Mouse (Mus musculus) liver, embryonic 14.5 days (tissue): ENCODE measurements at regions not wholly inside any gene's neighbourhood (a gene's known extent, or its start where the extent isn't known, plus 50 kb on each side); places are given as distances from the start of the nearest gene placed in this dataset.

Experiments used
- ATAC-seq: fragments of 200-750 bp; cut with Nextera tagmentation; 2 replicates; pipeline ENCODE4 v1.8.0; 2017; ENCODE audit warnings: moderate number of reproducible peaks, mild to moderate bottlenecking, moderate library complexity; ENCODE audit not compliant: insufficient read depth
- DNase-seq, 3 experiments: peaks; one replicate each; pipeline ENCODE4 v3.0.0-alpha.2; 2012 to 2013; ENCODE audit warnings: low read depth in 3 of 3, low spot score in 3 of 3
- H3K27ac ChIP-seq: fragments of 300-500 bp; sonication (generic); 2 replicates; pipeline ENCODE4 v1.5.1; 2014; ENCODE audit warnings: moderate library complexity, mild to moderate bottlenecking, control low read depth, inconsistent platforms
- H3K27me3 ChIP-seq: fragments of 300-500 bp; sonication (generic); 2 replicates; pipeline ENCODE4 v1.6.1; 2014; ENCODE audit warnings: mild to moderate bottlenecking, low read length, moderate library complexity; ENCODE audit not compliant: control insufficient read depth, insufficient read depth
- H3K36me3 ChIP-seq: fragments of 300-500 bp; sonication (generic); replicated peaks from 2 replicates; pipeline ENCODE4 v1.6.1; 2014; ENCODE audit warnings: low read depth; ENCODE audit not compliant: control insufficient read depth, insufficient read depth
- H3K4me1 ChIP-seq, 2 experiments: fragments of 200-500 bp in 1 of 2; fragments of 300-500 bp in 1 of 2; sonication (generic) in 1 of 2; replicated peaks; 2 replicates each; pipeline ENCODE4 v1.6.1; 2012 to 2014; ENCODE audit warnings: antibody characterized with exemption in 1 of 2, inconsistent platforms in 1 of 2, low read length in 1 of 2; ENCODE audit not compliant: control insufficient read depth in 2 of 2, insufficient read depth in 2 of 2
- H3K4me2 ChIP-seq: fragments of 300-500 bp; sonication (generic); 2 replicates; pipeline ENCODE4 v1.6.1; 2014; ENCODE audit warnings: low read depth, mild to moderate bottlenecking, control low read depth, moderate library complexity
- H3K4me3 ChIP-seq, 2 experiments: fragments of 200-500 bp in 1 of 2; fragments of 300-500 bp in 1 of 2; sonication (generic) in 1 of 2; 2 replicates each; pipeline ENCODE4 v1.5.1; 2012 to 2014; ENCODE audit warnings: low read depth in 2 of 2, low read length in 2 of 2, mild to moderate bottlenecking in 2 of 2, control low read depth in 1 of 2, inconsistent platforms in 1 of 2, moderate library complexity in 1 of 2; ENCODE audit not compliant: insufficient read depth in 1 of 2
- H3K9ac ChIP-seq: fragments of 300-500 bp; sonication (generic); replicated peaks from 2 replicates; pipeline ENCODE4 v1.6.1; 2014; ENCODE audit warnings: mild to moderate bottlenecking, control low read depth, moderate library complexity
- H3K9me3 ChIP-seq: fragments of 300-500 bp; sonication (generic); 2 replicates; pipeline ENCODE4 v1.6.1; 2016; ENCODE audit warnings: low read length, mixed read lengths; ENCODE audit not compliant: control insufficient read depth
- CTCF ChIP-seq: IDR thresholded peaks from 2 replicates; pipeline ENCODE4 v1.5.1; 2016; ENCODE audit warnings: antibody characterized with exemption, low read depth, control low read depth
- EP300 ChIP-seq: IDR thresholded peaks from 2 replicates; pipeline ENCODE4 v1.6.1; 2016; ENCODE audit warnings: antibody characterized with exemption, low read depth
- WGBS: fragments of 180-500 bp; shearing (Covaris S2); extraction: QIAGEN DNeasy Blood & Tissue Kit; methylation state at CpG from one replicate; pipeline ENCODE4 v1.1.7; 2014; ENCODE audit not compliant: insufficient replicate concordance; 5-methylcytosine and 5-hydroxymethylcytosine counted together

DNA sequence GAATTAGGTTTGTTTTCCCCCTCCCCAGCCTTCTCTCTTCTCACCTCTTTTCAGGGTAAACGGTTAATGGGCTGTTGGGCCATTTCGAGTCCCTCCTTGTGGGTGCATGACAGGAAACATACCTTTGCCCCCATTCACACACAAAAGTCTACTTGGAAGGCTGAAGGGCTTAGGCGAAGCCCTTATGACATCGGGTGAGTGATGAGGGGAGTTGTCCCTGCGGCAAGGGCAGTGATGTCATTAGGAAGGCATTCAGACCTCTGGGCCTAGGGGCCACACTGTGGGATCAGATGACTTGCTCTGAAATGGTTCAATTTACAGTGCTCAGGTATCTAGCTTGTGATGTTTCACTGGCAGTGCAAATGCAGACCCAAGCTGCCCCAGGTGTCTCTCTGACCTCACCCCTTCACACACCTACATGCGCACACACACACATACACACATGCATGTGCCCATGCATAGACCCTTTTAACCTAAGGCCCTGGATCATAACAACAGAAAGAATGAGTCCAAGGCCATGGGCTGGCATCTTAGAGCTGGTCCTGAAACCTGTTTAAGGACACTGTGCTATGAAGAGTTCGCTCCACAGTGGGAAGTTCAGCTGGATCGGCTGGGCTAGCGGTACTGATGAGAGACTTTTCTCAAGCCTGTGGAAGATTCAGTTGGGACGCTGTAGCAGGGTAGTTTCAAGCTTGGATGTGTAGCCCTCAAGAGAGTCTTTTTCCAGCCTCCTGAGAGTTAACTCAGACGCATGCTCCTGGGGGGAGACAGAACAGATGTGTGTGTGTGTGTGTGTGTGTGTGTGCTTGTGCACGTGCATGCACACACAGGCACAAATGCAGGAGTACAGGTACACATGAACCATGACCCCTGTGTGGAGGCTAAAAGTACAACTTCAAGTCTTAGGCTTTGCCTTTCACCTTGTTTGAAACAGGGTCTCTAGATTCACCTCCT is 298.8 kb downstream of the 1500009L16Rik start:
- H3K9ac ChIP-seq: no peak overlapping the region
- H3K9me3 ChIP-seq: no peaks in the 10 kb centered on the region
- H3K27ac ChIP-seq: no peak overlapping the region
- H3K4me1 ChIP-seq: no peaks in the 10 kb centered on the region
- H3K4me3 ChIP-seq: no peak overlapping the region
- 64% methylated on average over 12 of the region's 12 CpGs for WGBS
- no peaks in the 10 kb centered on the region for H3K36me3 ChIP-seq
- no peaks in the 10 kb centered on the region for H3K27me3 ChIP-seq
- no peak for TF ChIP-seq EP300
- no peak for TF ChIP-seq CTCF
- DNase-seq: no peak
- ATAC-seq: no peak
- no peak overlapping the region for H3K4me2 ChIP-seq

DNA sequence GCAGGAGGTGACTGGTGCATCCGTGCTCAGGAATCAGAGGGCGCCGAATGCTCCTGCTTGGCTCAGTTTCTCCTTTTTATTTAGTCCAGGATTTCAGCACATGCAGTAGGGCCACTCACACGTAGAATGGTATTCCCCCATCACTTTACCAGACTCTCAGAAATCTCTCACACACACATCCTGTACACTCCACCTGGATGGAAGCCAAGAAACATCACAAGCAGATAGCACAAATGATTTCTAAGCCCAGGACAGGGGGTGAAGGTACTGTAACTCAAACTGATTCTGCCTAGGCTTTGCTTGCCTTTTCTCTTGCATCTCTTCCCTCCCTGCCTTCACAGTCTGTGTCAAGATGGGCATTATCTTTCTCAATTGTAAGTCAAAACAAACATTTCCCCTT is 301.6 kb downstream of the 1500009L16Rik start:
- Histone ChIP-seq H3K4me2 (no peak overlapping the region), H3K9me3 (no peaks in the 10 kb centered on the region), H3K36me3 (no peaks in the 10 kb centered on the region), H3K27me3 (no peaks in the 10 kb centered on the region), H3K4me1 (no peaks in the 10 kb centered on the region), H3K9ac (no peak overlapping the region), H3K4me3 (no peak overlapping the region), H3K27ac (no peak overlapping the region)
- DNase-seq (no peak), ATAC-seq (no peak)
- TF ChIP-seq CTCF (no peak), EP300 (no peak)
- WGBS: 53% methylated on average over 4 of the region's 4 CpGs

DNA sequence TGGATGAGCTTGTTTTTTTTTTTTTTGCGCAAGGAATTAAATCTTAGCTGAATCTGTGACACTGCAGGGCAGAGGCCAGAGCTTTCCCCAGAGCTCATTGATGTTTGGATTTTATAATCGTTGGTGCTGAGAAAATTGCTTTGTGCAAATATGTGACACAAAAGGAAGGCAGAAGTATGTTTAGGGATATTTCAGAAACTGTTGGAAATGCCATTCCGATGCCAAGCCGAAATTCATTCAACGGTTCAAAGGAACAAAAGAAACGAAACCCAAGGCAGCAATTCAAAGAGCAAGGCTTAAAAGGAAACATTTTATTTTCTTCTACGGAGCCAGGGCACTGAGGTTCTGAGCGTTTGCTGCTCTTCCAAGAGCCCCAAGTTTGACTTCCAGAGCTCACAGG is 302.2 kb downstream of the 1500009L16Rik start:
- Histone ChIP-seq H3K9ac (no peak overlapping the region), H3K27me3 (no peaks in the 10 kb centered on the region), H3K4me3 (no peak overlapping the region), H3K4me1 (no peaks in the 10 kb centered on the region), H3K9me3 (no peaks in the 10 kb centered on the region), H3K36me3 (no peaks in the 10 kb centered on the region), H3K27ac (no peak overlapping the region), H3K4me2 (no peak overlapping the region)
- WGBS: 70% methylated on average over 8 of the region's 8 CpGs
- DNase-seq: no peak
- no peak for ATAC-seq
- TF ChIP-seq EP300 (no peak), CTCF (no peak)

DNA sequence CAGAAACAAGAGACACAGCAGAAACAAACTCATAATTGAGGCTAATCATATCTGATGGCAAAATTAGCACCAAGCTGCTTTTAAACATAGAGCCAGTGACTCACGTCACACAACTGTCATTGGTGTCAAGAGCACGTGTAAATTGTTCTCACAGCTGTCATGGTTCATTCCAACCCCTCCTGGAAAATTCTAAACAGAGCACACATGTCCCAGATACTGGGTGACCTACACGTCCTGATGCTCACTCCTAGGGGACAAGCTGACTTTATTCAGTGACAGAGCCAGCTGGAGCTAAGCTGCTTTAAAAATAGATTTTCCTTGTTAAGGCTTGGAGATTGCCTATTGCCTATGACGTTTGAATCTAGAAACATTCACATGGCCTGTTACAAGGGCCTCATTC is 304.1 kb downstream of the 1500009L16Rik start:
- Histone ChIP-seq H3K4me2 (no peak overlapping the region), H3K36me3 (no peaks in the 10 kb centered on the region), H3K27ac (no peak overlapping the region), H3K27me3 (no peaks in the 10 kb centered on the region), H3K4me3 (no peak overlapping the region), H3K9me3 (no peaks in the 10 kb centered on the region), H3K9ac (no peak overlapping the region), H3K4me1 (no peaks in the 10 kb centered on the region)
- WGBS: 52% methylated on average over 4 of the region's 4 CpGs
- ATAC-seq: no peak
- TF ChIP-seq CTCF (no peak), EP300 (no peak)
- no peak for DNase-seq

DNA sequence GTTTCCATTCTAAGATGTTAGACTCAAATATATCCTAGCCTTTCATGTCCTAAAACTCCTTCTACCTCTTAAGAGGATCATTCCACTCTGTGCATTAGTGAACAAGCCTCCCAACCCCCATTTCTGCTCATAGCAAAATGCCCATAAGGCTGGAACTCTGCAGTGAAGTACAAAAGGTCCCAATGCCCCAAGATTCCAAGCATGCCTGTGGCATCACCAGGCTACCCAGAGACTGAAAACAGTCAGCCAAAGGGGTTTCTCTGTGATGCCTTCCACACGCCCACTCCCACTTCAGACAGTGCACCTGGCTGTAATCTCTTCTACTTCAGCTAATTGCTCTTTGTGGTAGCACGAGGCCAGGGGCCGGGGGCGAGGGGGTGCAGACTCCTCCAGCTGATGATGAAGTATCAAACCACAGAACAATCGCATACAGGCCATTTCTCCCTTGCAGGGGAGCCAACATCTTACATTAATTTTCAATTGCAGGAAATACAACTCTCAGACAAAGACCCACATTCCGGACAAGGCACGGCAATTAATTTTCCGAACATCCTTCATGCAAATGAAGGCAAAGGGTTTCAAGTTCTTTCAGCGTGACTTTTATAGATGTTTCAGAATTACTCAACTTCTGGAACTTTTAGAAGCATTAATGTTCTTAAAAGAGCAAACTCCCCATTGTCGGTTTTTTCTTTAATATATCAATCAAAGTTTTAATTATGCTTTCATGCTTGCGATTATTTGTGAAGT is 313.6 kb downstream of the 1500009L16Rik start:
- Histone ChIP-seq H3K4me3 (no peak overlapping the region), H3K27ac (no peak overlapping the region), H3K9me3 (no peaks in the 10 kb centered on the region), H3K4me1 (no peaks in the 10 kb centered on the region), H3K27me3 (no peaks in the 10 kb centered on the region), H3K9ac (no peak overlapping the region), H3K36me3 (no peaks in the 10 kb centered on the region), H3K4me2 (no peak overlapping the region)
- ATAC-seq: no peak
- no peak for TF ChIP-seq EP300
- TF ChIP-seq CTCF: no peak
- DNase-seq: no peak
- 71% methylated on average over 11 of the region's 11 CpGs for WGBS
